Mouse (Mus musculus): ENCODE measurements around the gene Cep72. TPM values are rescaled to one million over a fixed set of nuclear protein-coding genes. Genes with fewer than 3 reads are reported as not detected.

The Cep72 gene
- polyA plus RNA-seq, 1 experiment = 11.1 TPM

DNA sequence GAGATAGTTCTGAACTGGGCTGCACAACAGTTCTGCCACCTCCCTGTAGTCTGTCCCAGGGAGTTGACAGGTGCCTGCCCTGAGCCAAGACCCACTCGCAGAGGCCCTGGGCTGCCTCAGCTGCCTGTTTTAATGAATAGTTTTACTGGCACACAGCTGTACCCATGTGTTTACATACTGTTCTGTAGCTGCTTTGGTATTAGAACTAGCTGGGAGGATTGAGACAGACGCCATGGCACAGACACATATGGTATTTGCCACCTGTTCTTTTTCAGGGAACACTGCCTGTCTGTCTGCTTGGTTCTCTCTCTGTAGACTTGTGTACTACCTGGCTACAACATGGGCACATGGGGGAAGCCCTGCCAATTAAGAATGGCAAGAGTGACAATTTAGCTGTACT lies 27.3 kb downstream of the Cep72 start:
- Histone ChIP-seq H3K4me3 (ENCODE audit: control insufficient read depth, insufficient read depth, low read length) (no peak overlapping the region), H3K27ac (ENCODE audit: control insufficient read depth, insufficient read depth, low read length) (no peak overlapping the region), H3K27me3 (ENCODE audit: control insufficient read depth, insufficient read depth, low read length) (no peaks in the 10 kb centered on the region), H3K36me3 (ENCODE audit: control insufficient read depth, insufficient read depth, low read length) (peaks cover under 1% of the 10 kb centered on the region; the same call in 1 of the 2 replicates), H3K4me1 (replicated peaks; ENCODE audit: control insufficient read depth, insufficient read depth, low read length) (no peaks in the 10 kb centered on the region; the same call in 1 of the 2 replicates)
- WGBS = 97% methylated on average over 2 of the region's 2 CpGs
- TF ChIP-seq CTCF (IDR thresholded peaks at IDR 0.05; ENCODE audit: borderline replicate concordance, control insufficient read depth, extremely low read depth, insufficient read depth, low read length, poor library complexity) (no peak), POLR2A (IDR thresholded peaks at IDR 0.05; ENCODE audit: control insufficient read depth, extremely low read depth, insufficient read depth, low read length, poor library complexity) (no peak)
- DNase-seq = no peak

DNA sequence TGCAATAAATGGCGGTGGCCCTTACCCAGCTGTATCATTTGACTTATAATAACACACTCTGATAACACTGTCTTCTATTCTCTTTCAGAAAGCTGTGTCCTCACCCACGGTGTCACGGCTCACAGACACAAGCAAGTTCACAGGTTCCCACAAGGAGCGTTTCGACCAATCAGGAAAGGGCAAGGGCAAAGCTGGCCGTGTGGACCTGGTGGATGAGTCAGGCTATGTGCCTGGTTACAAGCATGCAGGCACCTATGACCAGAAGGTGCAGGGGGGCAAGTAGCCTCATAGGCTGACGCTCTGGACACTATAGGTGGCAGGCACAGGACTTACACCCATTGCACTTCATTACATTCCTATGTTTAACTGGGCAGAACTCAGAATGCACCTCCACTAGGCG lies 31.0 kb downstream of the Cep72 start:
- no peak for DNase-seq
- Histone ChIP-seq H3K4me3 (ENCODE audit: control insufficient read depth, insufficient read depth, low read length) (no peak overlapping the region), H3K4me1 (replicated peaks; ENCODE audit: control insufficient read depth, insufficient read depth, low read length) (no peaks in the 10 kb centered on the region), H3K27me3 (ENCODE audit: control insufficient read depth, insufficient read depth, low read length) (no peaks in the 10 kb centered on the region), H3K27ac (ENCODE audit: control insufficient read depth, insufficient read depth, low read length) (no peak overlapping the region), H3K36me3 (ENCODE audit: control insufficient read depth, insufficient read depth, low read length) (no peaks in the 10 kb centered on the region)
- TF ChIP-seq POLR2A (IDR thresholded peaks at IDR 0.05; ENCODE audit: control insufficient read depth, extremely low read depth, insufficient read depth, low read length, poor library complexity) = no peak
- TF ChIP-seq CTCF (IDR thresholded peaks at IDR 0.05; ENCODE audit: borderline replicate concordance, control insufficient read depth, extremely low read depth, insufficient read depth, low read length, poor library complexity) = no peak
- WGBS = 93% methylated on average over 8 of the region's 8 CpGs

DNA sequence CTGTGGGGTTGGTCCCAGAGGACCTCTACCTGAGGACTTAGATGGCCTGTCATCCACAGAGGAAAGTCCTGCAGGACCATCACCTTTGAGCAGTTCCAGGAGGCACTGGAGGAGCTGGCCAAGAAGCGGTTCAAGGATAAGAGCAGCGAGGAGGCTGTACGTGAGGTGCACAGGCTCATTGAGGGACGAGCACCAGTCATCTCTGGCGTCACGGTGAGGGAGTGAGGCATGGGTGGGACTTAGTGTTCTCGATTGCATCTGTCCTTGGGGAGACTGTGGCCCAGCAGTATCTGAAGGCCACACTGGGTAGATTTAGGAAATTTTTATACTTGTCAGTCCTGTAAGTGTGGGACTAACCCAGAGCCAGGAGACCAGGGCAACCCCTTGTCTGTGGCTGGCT lies 31.4 kb downstream of the Cep72 start:
- Histone ChIP-seq H3K27me3 (ENCODE audit: control insufficient read depth, insufficient read depth, low read length) (no peaks in the 10 kb centered on the region), H3K36me3 (ENCODE audit: control insufficient read depth, insufficient read depth, low read length) (no peaks in the 10 kb centered on the region), H3K27ac (ENCODE audit: control insufficient read depth, insufficient read depth, low read length) (no peak overlapping the region), H3K4me3 (ENCODE audit: control insufficient read depth, insufficient read depth, low read length) (no peak overlapping the region), H3K4me1 (replicated peaks; ENCODE audit: control insufficient read depth, insufficient read depth, low read length) (no peaks in the 10 kb centered on the region)
- no peak for DNase-seq
- TF ChIP-seq POLR2A (IDR thresholded peaks at IDR 0.05; ENCODE audit: control insufficient read depth, extremely low read depth, insufficient read depth, low read length, poor library complexity) (no peak), CTCF (IDR thresholded peaks at IDR 0.05; ENCODE audit: borderline replicate concordance, control insufficient read depth, extremely low read depth, insufficient read depth, low read length, poor library complexity) (no peak)
- WGBS = 97% methylated on average over 7 of the region's 7 CpGs

DNA sequence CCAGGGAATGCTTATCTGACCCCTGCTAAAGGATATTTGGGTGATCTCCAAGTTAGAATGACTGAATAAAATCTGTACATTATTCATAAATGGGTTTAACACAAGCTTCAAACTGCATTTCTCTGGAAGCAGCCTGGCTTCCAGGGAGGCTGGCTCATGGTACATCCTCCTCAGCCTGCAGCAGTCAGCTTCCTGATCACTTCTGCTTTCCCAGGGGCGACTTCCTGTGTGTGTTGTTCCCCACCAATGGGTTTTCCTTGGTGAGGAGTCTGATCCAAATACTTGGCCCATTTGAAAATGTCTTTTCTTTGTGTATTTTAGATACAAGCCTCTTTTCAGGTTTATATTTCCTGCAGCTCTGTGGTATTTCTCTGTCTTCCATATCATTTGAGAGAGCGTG lies 33.1 kb downstream of the Cep72 start:
- DNase-seq = no peak
- no peaks in the 10 kb centered on the region for H3K36me3 ChIP-seq (ENCODE audit: control insufficient read depth, insufficient read depth, low read length)
- 64% methylated on average over 2 of the region's 2 CpGs for WGBS
- H3K4me1 ChIP-seq (replicated peaks; ENCODE audit: control insufficient read depth, insufficient read depth, low read length) = peaks cover 4% of the 10 kb centered on the region; the same call in 1 of the 2 replicates
- H3K27ac ChIP-seq (ENCODE audit: control insufficient read depth, insufficient read depth, low read length) = no peak overlapping the region
- no peaks in the 10 kb centered on the region for H3K27me3 ChIP-seq (ENCODE audit: control insufficient read depth, insufficient read depth, low read length)
- H3K4me3 ChIP-seq (ENCODE audit: control insufficient read depth, insufficient read depth, low read length) = no peak overlapping the region
- TF ChIP-seq CTCF (IDR thresholded peaks at IDR 0.05; ENCODE audit: borderline replicate concordance, control insufficient read depth, extremely low read depth, insufficient read depth, low read length, poor library complexity) (no peak), POLR2A (IDR thresholded peaks at IDR 0.05; ENCODE audit: control insufficient read depth, extremely low read depth, insufficient read depth, low read length, poor library complexity) (no peak)

DNA sequence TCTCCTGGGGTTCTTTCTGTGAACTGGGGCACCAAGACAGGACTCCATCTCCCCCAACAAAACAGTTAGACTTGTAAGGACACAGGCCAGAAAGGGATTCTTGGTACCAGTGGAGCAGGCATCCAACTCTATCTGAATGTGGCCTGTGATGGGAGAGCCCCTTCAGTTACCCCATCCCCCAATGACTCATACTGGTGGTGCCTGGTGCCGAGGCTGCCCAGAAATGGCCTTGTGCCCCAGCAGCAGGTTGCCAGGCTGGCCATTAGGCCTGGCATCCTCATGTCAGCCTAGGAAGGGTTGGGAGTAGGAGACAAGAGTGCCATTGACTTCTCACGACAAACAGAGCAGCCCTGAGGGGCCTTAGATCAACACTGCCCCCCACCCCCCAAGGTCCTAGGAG lies 34.0 kb downstream of the Cep72 start:
- DNase-seq = no peak
- Histone ChIP-seq H3K27me3 (ENCODE audit: control insufficient read depth, insufficient read depth, low read length) (no peaks in the 10 kb centered on the region), H3K4me3 (ENCODE audit: control insufficient read depth, insufficient read depth, low read length) (no peak overlapping the region), H3K4me1 (replicated peaks; ENCODE audit: control insufficient read depth, insufficient read depth, low read length) (peaks cover 4% of the 10 kb centered on the region; the same call in 1 of the 2 replicates), H3K27ac (ENCODE audit: control insufficient read depth, insufficient read depth, low read length) (no peak overlapping the region), H3K36me3 (ENCODE audit: control insufficient read depth, insufficient read depth, low read length) (no peaks in the 10 kb centered on the region)
- TF ChIP-seq POLR2A (IDR thresholded peaks at IDR 0.05; ENCODE audit: control insufficient read depth, extremely low read depth, insufficient read depth, low read length, poor library complexity) (no peak), CTCF (IDR thresholded peaks at IDR 0.05; ENCODE audit: borderline replicate concordance, control insufficient read depth, extremely low read depth, insufficient read depth, low read length, poor library complexity) (no peak)
- 95% methylated on average over 2 of the region's 2 CpGs for WGBS

DNA sequence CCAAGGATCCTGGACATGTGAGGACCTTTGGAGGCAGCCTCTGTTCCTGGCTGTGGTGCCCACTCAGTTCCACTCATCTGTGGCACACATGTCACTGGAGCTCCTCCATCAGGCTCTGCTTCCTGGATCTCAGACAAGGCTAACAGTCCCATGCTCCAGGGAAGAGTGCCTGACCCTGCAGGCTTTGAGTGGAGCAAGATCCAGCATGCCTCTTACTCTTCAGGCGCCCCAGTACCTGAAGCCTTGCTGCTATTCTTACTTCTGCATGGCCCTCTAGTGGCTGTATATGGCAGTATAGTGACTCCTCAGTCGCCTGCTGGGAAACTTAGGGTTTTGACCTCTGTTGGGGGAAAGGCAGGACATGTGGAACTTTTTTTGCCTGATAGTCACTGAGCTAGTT lies 35.9 kb downstream of the Cep72 start:
- TF ChIP-seq CTCF (IDR thresholded peaks at IDR 0.05; ENCODE audit: borderline replicate concordance, control insufficient read depth, extremely low read depth, insufficient read depth, low read length, poor library complexity) = peak; percentile 56; the same call in 1 of the 2 replicates
- TF ChIP-seq POLR2A (IDR thresholded peaks at IDR 0.05; ENCODE audit: control insufficient read depth, extremely low read depth, insufficient read depth, low read length, poor library complexity) = no peak
- H3K27ac ChIP-seq (ENCODE audit: control insufficient read depth, insufficient read depth, low read length) = no peak overlapping the region; the same call in 1 of the 2 replicates
- WGBS = 50% methylated on average over 2 of the region's 2 CpGs

More for the DNA sequence above, 35.9 kb downstream of the Cep72 start:
- no peaks in the 10 kb centered on the region for H3K27me3 ChIP-seq (ENCODE audit: control insufficient read depth, insufficient read depth, low read length)
- peaks cover 4% of the 10 kb centered on the region; the same call in 1 of the 2 replicates for H3K4me1 ChIP-seq (replicated peaks; ENCODE audit: control insufficient read depth, insufficient read depth, low read length)
- peak; percentile 14 for DNase-seq
- no peak overlapping the region for H3K4me3 ChIP-seq (ENCODE audit: control insufficient read depth, insufficient read depth, low read length)
- no peaks in the 10 kb centered on the region for H3K36me3 ChIP-seq (ENCODE audit: control insufficient read depth, insufficient read depth, low read length)

Data from thymus, adult 2 months (tissue).